Mouse (Mus musculus) hindbrain, embryonic 10.5 days (tissue): ENCODE measurements around the gene Cdk14. TPM values are rescaled to one million over a fixed set of nuclear protein-coding genes. Genes with fewer than 3 reads are reported as not detected.

Source experiments
- DNase-seq: peaks from one replicate; pipeline ENCODE4 v3.0.0-alpha.2; 2017; ENCODE audit warnings: low spot score
- H3K27ac ChIP-seq: fragments of 300-500 bp; sonication (generic); 2 replicates; pipeline ENCODE4 v1.5.1; 2016; ENCODE audit warnings: mild to moderate bottlenecking, moderate library complexity
- H3K27me3 ChIP-seq: fragments of 300-500 bp; sonication (generic); 2 replicates; pipeline ENCODE4 v1.6.1; 2016; ENCODE audit warnings: mild to moderate bottlenecking; ENCODE audit not compliant: poor library complexity, insufficient read depth, severe bottlenecking
- H3K36me3 ChIP-seq: fragments of 300-500 bp; sonication (generic); 2 replicates; pipeline ENCODE4 v1.6.1; 2016; ENCODE audit warnings: mild to moderate bottlenecking, moderate library complexity
- H3K4me1 ChIP-seq: fragments of 300-500 bp; sonication (generic); replicated peaks from 2 replicates; pipeline ENCODE4 v1.6.1; 2016; ENCODE audit warnings: mild to moderate bottlenecking
- H3K4me3 ChIP-seq: fragments of 300-500 bp; sonication (generic); 2 replicates; pipeline ENCODE4 v1.5.1; 2016; ENCODE audit warnings: mild to moderate bottlenecking, moderate library complexity
- H3K9me3 ChIP-seq: fragments of 300-500 bp; sonication (generic); 2 replicates; pipeline ENCODE4 v1.6.1; 2016; ENCODE audit warnings: mild to moderate bottlenecking, moderate library complexity
- WGBS: fragments of 180-500 bp; shearing (Covaris S2); methylation state at CpG from one replicate; pipeline ENCODE4 v1.1.7; 2016; 5-methylcytosine and 5-hydroxymethylcytosine counted together
- polyA plus RNA-seq: library from polyadenylated mRNA; unstranded; fragments of >200 nt; fragmentation: Nextera tagmentation; extraction: Ambion mirVana; gene quantifications from 2 replicates; pipeline ENCODE4 v1.2.1, GENCODE M21; 2016

Gene Cdk14
- polyA plus RNA-seq, 1 experiment from 2014 or later, result 19.0 TPM

DNA sequence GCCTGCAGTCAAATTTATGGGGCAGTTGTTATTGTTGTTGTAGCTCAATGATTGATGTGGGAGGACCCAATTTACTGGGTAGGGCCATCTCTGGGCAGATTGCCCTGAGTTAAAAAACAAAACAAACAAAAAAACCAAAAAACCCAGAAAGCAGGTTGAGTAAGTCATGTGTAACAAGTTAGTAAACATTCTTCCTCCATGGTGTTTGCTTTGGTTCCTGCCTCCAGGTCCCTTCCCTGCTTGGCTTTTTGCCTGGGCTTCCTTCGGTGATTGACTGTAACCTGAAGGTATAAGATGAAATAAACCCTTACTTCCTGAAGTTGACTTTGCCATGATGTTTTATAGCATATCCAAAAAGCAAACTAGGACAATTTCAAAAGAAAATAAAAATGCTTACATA, 377.4 kb downstream of the Cdk14 start:
- no peaks in the 10 kb centered on the region for H3K36me3 ChIP-seq
- no peaks in the 10 kb centered on the region for H3K27me3 ChIP-seq
- 96% methylated on average over 1 of the region's 1 CpGs for WGBS
- DNase-seq, result no peak
- no peak overlapping the region for H3K4me3 ChIP-seq
- no peak overlapping the region for H3K27ac ChIP-seq
- H3K9me3 ChIP-seq, result no peaks in the 10 kb centered on the region
- H3K4me1 ChIP-seq, result peaks cover 9% of the 10 kb centered on the region; the same call in 1 of the 2 replicates

DNA sequence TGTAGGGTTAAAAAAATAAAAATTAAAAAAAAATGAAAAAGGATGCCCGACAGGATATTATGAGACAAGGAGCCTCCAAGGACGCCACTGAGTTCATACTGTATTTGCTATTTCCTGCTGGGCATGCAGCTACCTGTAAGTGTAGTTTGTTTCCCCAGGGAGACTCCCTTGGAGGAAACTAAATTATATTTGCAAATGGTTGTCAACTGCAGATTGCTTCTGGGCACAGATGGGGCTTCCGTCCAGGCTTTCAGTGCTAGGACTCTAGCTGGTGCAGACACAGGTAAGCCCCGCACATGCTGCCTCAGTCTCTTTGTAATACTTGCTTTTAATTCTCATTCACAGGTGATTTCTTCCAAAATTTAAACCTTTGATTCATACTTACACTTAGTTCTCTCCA, 378.6 kb downstream of the Cdk14 start:
- WGBS, result 79% methylated on average over 4 of the region's 4 CpGs
- no peak for DNase-seq
- Histone ChIP-seq H3K4me3 (no peak overlapping the region), H3K4me1 (peaks cover 9% of the 10 kb centered on the region; the same call in 1 of the 2 replicates), H3K27me3 (no peaks in the 10 kb centered on the region), H3K9me3 (no peaks in the 10 kb centered on the region), H3K36me3 (no peaks in the 10 kb centered on the region), H3K27ac (no peak overlapping the region)

GRCm38 (mm10) chr5:5039700-5040284, 380.3 kb downstream of the Cdk14 start:
- Histone ChIP-seq H3K4me3 (no peak overlapping the region), H3K9me3 (no peaks in the 10 kb centered on the region), H3K27me3 (no peaks in the 10 kb centered on the region), H3K27ac (no peak overlapping the region), H3K4me1 (peaks cover 9% of the 10 kb centered on the region; the same call in 1 of the 2 replicates), H3K36me3 (no peaks in the 10 kb centered on the region)
- DNase-seq, result no peak
- 52% methylated on average over 4 of the region's 4 CpGs for WGBS

GRCm38 (mm10) chr5:5033445-5033844, 386.7 kb downstream of the Cdk14 start:
- DNase-seq, result no peak
- Histone ChIP-seq H3K9me3 (no peaks in the 10 kb centered on the region), H3K27me3 (no peaks in the 10 kb centered on the region), H3K4me1 (no peaks in the 10 kb centered on the region), H3K27ac (0 out of 2 replicates have a peak overlapping the region, but pooled peaks have one; percentile 10), H3K36me3 (no peaks in the 10 kb centered on the region), H3K4me3 (no peak overlapping the region)
- WGBS, result 81% methylated on average over 5 of the region's 5 CpGs

GRCm38 (mm10) chr5:5032847-5033246, 387.3 kb downstream of the Cdk14 start:
- Histone ChIP-seq H3K4me3 (no peak overlapping the region), H3K4me1 (no peaks in the 10 kb centered on the region), H3K36me3 (no peaks in the 10 kb centered on the region), H3K27me3 (no peaks in the 10 kb centered on the region), H3K27ac (peak overlapping the region; percentile 23; the same call in 1 of the 2 replicates), H3K9me3 (no peaks in the 10 kb centered on the region)
- DNase-seq, result no peak
- 76% methylated on average over 6 of the region's 6 CpGs for WGBS

DNA sequence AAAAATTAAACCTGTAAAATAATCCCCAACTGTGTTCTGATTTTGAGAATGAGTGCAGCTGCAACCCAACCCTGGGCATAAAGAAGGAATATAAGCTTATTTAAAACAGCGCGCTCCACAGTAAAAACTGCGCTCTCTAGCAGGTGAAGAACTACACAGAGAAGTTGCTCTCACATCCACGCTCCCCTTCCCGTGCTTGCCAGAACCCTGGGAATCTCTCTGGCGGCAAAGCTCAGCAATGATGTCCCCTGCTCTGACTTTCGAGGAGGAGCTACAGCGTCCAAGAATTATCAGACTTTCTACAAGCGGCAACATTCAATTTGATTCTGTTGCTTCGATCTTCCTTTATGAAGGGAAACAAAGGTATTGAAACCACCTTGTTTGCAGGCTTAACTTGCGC, 387.7 kb downstream of the Cdk14 start:
- 88% methylated on average over 11 of the region's 11 CpGs for WGBS
- Histone ChIP-seq H3K36me3 (no peaks in the 10 kb centered on the region), H3K27me3 (no peaks in the 10 kb centered on the region), H3K4me3 (no peak overlapping the region), H3K4me1 (no peaks in the 10 kb centered on the region), H3K9me3 (no peaks in the 10 kb centered on the region), H3K27ac (peak overlapping the region; percentile 23; the same call in 1 of the 2 replicates)
- DNase-seq, result no peak

GRCm38 (mm10) chr5:5030431-5030830, 389.7 kb downstream of the Cdk14 start:
- H3K27ac ChIP-seq, result no peak overlapping the region
- H3K4me1 ChIP-seq, result no peaks in the 10 kb centered on the region
- 85% methylated on average over 2 of the region's 2 CpGs for WGBS
- H3K27me3 ChIP-seq, result no peaks in the 10 kb centered on the region
- no peaks in the 10 kb centered on the region for H3K9me3 ChIP-seq
- H3K4me3 ChIP-seq, result no peak overlapping the region
- DNase-seq, result no peak
- no peaks in the 10 kb centered on the region for H3K36me3 ChIP-seq

DNA sequence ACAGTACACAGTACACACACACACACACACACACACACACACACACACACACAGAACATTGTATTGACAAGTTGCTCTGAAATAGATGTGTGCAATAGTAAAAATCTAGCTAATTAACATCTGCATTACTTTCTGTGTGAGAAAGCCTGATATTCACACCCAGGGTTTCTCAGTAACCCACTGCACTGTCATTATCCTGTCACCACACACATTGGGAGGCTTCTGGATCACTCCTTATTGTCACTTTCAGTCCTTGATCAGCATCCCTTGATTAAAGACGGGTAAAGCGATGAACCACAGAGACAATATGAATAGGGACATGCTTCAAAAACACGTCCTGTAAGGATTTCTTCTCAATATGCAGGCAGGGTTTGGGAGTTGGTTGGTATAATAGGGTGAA, 401.2 kb downstream of the Cdk14 start:
- Histone ChIP-seq H3K9me3 (no peaks in the 10 kb centered on the region), H3K4me1 (no peaks in the 10 kb centered on the region), H3K4me3 (no peak overlapping the region), H3K27me3 (no peaks in the 10 kb centered on the region), H3K36me3 (no peaks in the 10 kb centered on the region), H3K27ac (no peak overlapping the region)
- 82% methylated on average over 3 of the region's 3 CpGs for WGBS
- DNase-seq, result no peak

GRCm38 (mm10) chr5:5018242-5018641, 401.9 kb downstream of the Cdk14 start:
- no peaks in the 10 kb centered on the region for H3K9me3 ChIP-seq
- no peaks in the 10 kb centered on the region for H3K4me1 ChIP-seq
- DNase-seq, result no peak

GRCm38 (mm10) chr5:5013783-5014182, 406.3 kb downstream of the Cdk14 start:
- DNase-seq, result no peak
- Histone ChIP-seq H3K27ac (no peak overlapping the region), H3K36me3 (no peaks in the 10 kb centered on the region), H3K4me3 (no peak overlapping the region), H3K9me3 (no peaks in the 10 kb centered on the region), H3K27me3 (0 out of 2 replicates have a peak, but pooled peaks cover 7% of the 10 kb centered on the region), H3K4me1 (no peaks in the 10 kb centered on the region)
- 89% methylated on average over 3 of the region's 3 CpGs for WGBS

More at GRCm38 (mm10) chr5:5018242-5018641, 401.9 kb downstream of the Cdk14 start:
- 80% methylated on average over 2 of the region's 2 CpGs for WGBS
- H3K4me3 ChIP-seq, result no peak overlapping the region
- no peaks in the 10 kb centered on the region for H3K36me3 ChIP-seq
- no peak overlapping the region for H3K27ac ChIP-seq
- H3K27me3 ChIP-seq, result no peaks in the 10 kb centered on the region

- Histone ChIP-seq H3K36me3 (no peaks in the 10 kb centered on the region), H3K9me3 (no peaks in the 10 kb centered on the region), H3K4me1 (no peaks in the 10 kb centered on the region), H3K27me3 (0 out of 2 replicates have a peak, but pooled peaks cover 7% of the 10 kb centered on the region), H3K4me3 (no peak overlapping the region), H3K27ac (no peak overlapping the region)
- DNase-seq, result no peak
- WGBS, result 85% methylated on average over 7 of the region's 7 CpGs
Observed at GRCm38 (mm10) chr5:5012521-5013346, 407.4 kb downstream of the Cdk14 start.

- H3K4me1 ChIP-seq, result no peaks in the 10 kb centered on the region
- H3K9me3 ChIP-seq, result no peaks in the 10 kb centered on the region
- WGBS, result 89% methylated on average over 4 of the region's 4 CpGs
- DNase-seq, result no peak
- no peaks in the 10 kb centered on the region for H3K36me3 ChIP-seq
- H3K27ac ChIP-seq, result no peak overlapping the region
- no peak overlapping the region for H3K4me3 ChIP-seq
- 0 out of 2 replicates have a peak, but pooled peaks cover 7% of the 10 kb centered on the region for H3K27me3 ChIP-seq
Observed at GRCm38 (mm10) chr5:5008153-5008745, 411.9 kb downstream of the Cdk14 start.
